Mouse (Mus musculus): ENCODE measurements at regions not wholly inside any gene's neighbourhood (a gene's known extent, or its start where the extent isn't known, plus 50 kb on each side); places are given as distances from the start of the nearest gene placed in this dataset.

DNA sequence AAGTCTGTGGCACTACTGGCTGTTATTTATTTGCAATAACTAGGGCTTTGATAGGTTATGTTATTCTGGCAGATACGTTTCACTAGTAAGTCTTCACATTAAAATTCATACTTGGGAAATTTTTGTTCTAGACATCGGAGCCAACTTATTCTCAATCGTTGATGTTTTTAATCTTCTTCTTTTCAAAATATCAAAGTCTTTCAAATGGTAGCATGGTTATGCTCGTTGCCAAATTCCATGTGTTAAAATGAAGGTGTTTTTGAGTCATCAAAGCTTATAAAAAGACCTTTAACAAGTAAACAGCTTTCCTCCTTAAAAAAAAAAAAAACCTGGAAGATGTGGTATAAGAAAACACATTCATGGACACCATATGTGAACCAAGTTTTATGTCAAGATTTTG lies 97.4 kb downstream of the Gm43517 start:
- TF ChIP-seq CTCF (IDR thresholded peaks at IDR 0.05; ENCODE audit: borderline replicate concordance, extremely low read depth, insufficient read depth, insufficient read length) = no peak
- no peak for TF ChIP-seq POLR2A (IDR thresholded peaks at IDR 0.05; ENCODE audit: borderline replicate concordance, extremely low read depth, insufficient read depth, insufficient read length, poor library complexity, severe bottlenecking)

Measured in brain, embryonic 14.5 days (tissue).